Mouse (Mus musculus): ENCODE measurements at regions not wholly inside any gene's neighbourhood (a gene's known extent, or its start where the extent isn't known, plus 50 kb on each side); places are given as distances from the start of the nearest gene placed in this dataset.

- no peak overlapping the region for H3K4me2 ChIP-seq (ENCODE audit: low read length)
- H3K27me3 ChIP-seq (ENCODE audit: insufficient read depth, low read length): no peaks in the 10 kb centered on the region
- no peaks in the 10 kb centered on the region for H3K9me3 ChIP-seq (replicated peaks; ENCODE audit: low read length)
- H3K27ac ChIP-seq: no peak overlapping the region
- H3K9ac ChIP-seq (ENCODE audit: low read depth, low read length): no peak overlapping the region
- no peak overlapping the region for H3K4me3 ChIP-seq (replicated peaks; ENCODE audit: low read depth, low read length)
- 16% methylated on average over 3 of the region's 3 CpGs for WGBS
- DNase-seq (ENCODE audit: low spot score): no peak
- H3K36me3 ChIP-seq (ENCODE audit: insufficient read depth, low read length): no peaks in the 10 kb centered on the region
- no peaks in the 10 kb centered on the region for H3K4me1 ChIP-seq (replicated peaks; ENCODE audit: insufficient read depth, low read length)
- TF ChIP-seq CTCF (IDR thresholded peaks at IDR 0.05; ENCODE audit: low read depth): no peak
- ATAC-seq (replicated peaks; ENCODE audit: low FRiP score, low read depth): no peak
Observed at GRCm38 (mm10) chr10:24357636-24358035, 134.3 kb downstream of the Moxd1 start.

GRCm38 (mm10) chr10:24361424-24361823 lies 138.1 kb downstream of the Moxd1 start:
- no peak overlapping the region for H3K4me2 ChIP-seq (ENCODE audit: low read length)
- H3K27ac ChIP-seq: no peak overlapping the region
- no peaks in the 10 kb centered on the region for H3K27me3 ChIP-seq (ENCODE audit: insufficient read depth, low read length)
- no peak for TF ChIP-seq CTCF (IDR thresholded peaks at IDR 0.05; ENCODE audit: low read depth)
- 77% methylated on average over 3 of the region's 3 CpGs for WGBS
- no peaks in the 10 kb centered on the region for H3K36me3 ChIP-seq (ENCODE audit: insufficient read depth, low read length)
- H3K4me3 ChIP-seq (replicated peaks; ENCODE audit: low read depth, low read length): no peak overlapping the region
- no peaks in the 10 kb centered on the region for H3K4me1 ChIP-seq (replicated peaks; ENCODE audit: insufficient read depth, low read length)
- no peak overlapping the region for H3K9ac ChIP-seq (ENCODE audit: low read depth, low read length)
- no peaks in the 10 kb centered on the region for H3K9me3 ChIP-seq (replicated peaks; ENCODE audit: low read length)
- ATAC-seq (replicated peaks; ENCODE audit: low FRiP score, low read depth): no peak
- DNase-seq (ENCODE audit: low spot score): no peak

- Histone ChIP-seq H3K9ac (ENCODE audit: low read depth, low read length) (no peak overlapping the region), H3K9me3 (replicated peaks; ENCODE audit: low read length) (no peaks in the 10 kb centered on the region), H3K27me3 (ENCODE audit: insufficient read depth, low read length) (no peaks in the 10 kb centered on the region), H3K36me3 (ENCODE audit: insufficient read depth, low read length) (no peaks in the 10 kb centered on the region), H3K4me2 (ENCODE audit: low read length) (no peak overlapping the region), H3K4me3 (replicated peaks; ENCODE audit: low read depth, low read length) (no peak overlapping the region), H3K4me1 (replicated peaks; ENCODE audit: insufficient read depth, low read length) (no peaks in the 10 kb centered on the region), H3K27ac (0 out of 2 replicates have a peak overlapping the region, but pooled peaks have one; percentile 43)
- no peak for DNase-seq (ENCODE audit: low spot score)
- ATAC-seq (replicated peaks; ENCODE audit: low FRiP score, low read depth): no peak
- TF ChIP-seq CTCF (IDR thresholded peaks at IDR 0.05; ENCODE audit: low read depth): no peak
- WGBS: 58% methylated on average over 5 of the region's 5 CpGs
Observed at GRCm38 (mm10) chr10:24365369-24365768, 142.1 kb downstream of the Moxd1 start.

GRCm38 (mm10) chr10:24367010-24367409 lies 143.7 kb downstream of the Moxd1 start:
- TF ChIP-seq CTCF (IDR thresholded peaks at IDR 0.05; ENCODE audit: low read depth): no peak
- no peak overlapping the region for H3K4me3 ChIP-seq (replicated peaks; ENCODE audit: low read depth, low read length)
- DNase-seq (ENCODE audit: low spot score) (peak; percentile 6), ATAC-seq (replicated peaks; ENCODE audit: low FRiP score, low read depth) (no peak)
- H3K27me3 ChIP-seq (ENCODE audit: insufficient read depth, low read length): no peaks in the 10 kb centered on the region
- WGBS: 63% methylated on average over 5 of the region's 5 CpGs
- H3K36me3 ChIP-seq (ENCODE audit: insufficient read depth, low read length): no peaks in the 10 kb centered on the region
- no peak overlapping the region for H3K27ac ChIP-seq
- H3K9ac ChIP-seq (ENCODE audit: low read depth, low read length): no peak overlapping the region
- H3K9me3 ChIP-seq (replicated peaks; ENCODE audit: low read length): no peaks in the 10 kb centered on the region
- no peaks in the 10 kb centered on the region for H3K4me1 ChIP-seq (replicated peaks; ENCODE audit: insufficient read depth, low read length)
- H3K4me2 ChIP-seq (ENCODE audit: low read length): no peak overlapping the region

GRCm38 (mm10) chr10:24373957-24374356 lies 150.6 kb downstream of the Moxd1 start:
- peak overlapping the region; percentile 26; the same call in 1 of the 2 replicates for H3K27ac ChIP-seq
- ATAC-seq (replicated peaks; ENCODE audit: low FRiP score, low read depth): no peak

GRCm38 (mm10) chr10:24379291-24379690 lies 156.0 kb downstream of the Moxd1 start:
- ATAC-seq (replicated peaks; ENCODE audit: low FRiP score, low read depth) (no peak), DNase-seq (ENCODE audit: low spot score) (no peak)
- Histone ChIP-seq H3K9ac (ENCODE audit: low read depth, low read length) (no peak overlapping the region), H3K27me3 (ENCODE audit: insufficient read depth, low read length) (no peaks in the 10 kb centered on the region), H3K27ac (no peak overlapping the region), H3K36me3 (ENCODE audit: insufficient read depth, low read length) (no peaks in the 10 kb centered on the region), H3K4me1 (replicated peaks; ENCODE audit: insufficient read depth, low read length) (no peaks in the 10 kb centered on the region), H3K9me3 (replicated peaks; ENCODE audit: low read length) (no peaks in the 10 kb centered on the region), H3K4me3 (replicated peaks; ENCODE audit: low read depth, low read length) (no peak overlapping the region), H3K4me2 (ENCODE audit: low read length) (no peak overlapping the region)
- TF ChIP-seq CTCF (IDR thresholded peaks at IDR 0.05; ENCODE audit: low read depth): no peak
- WGBS: 57% methylated on average over 5 of the region's 5 CpGs

More at GRCm38 (mm10) chr10:24373957-24374356, 150.6 kb downstream of the Moxd1 start:
- peak; percentile 72 for DNase-seq (ENCODE audit: low spot score)
- no peaks in the 10 kb centered on the region for H3K4me1 ChIP-seq (replicated peaks; ENCODE audit: insufficient read depth, low read length)
- H3K9ac ChIP-seq (ENCODE audit: low read depth, low read length): no peak overlapping the region
- H3K9me3 ChIP-seq (replicated peaks; ENCODE audit: low read length): no peaks in the 10 kb centered on the region
- no peak overlapping the region for H3K4me2 ChIP-seq (ENCODE audit: low read length)
- 25% methylated on average over 6 of the region's 6 CpGs for WGBS
- H3K27me3 ChIP-seq (ENCODE audit: insufficient read depth, low read length): no peaks in the 10 kb centered on the region
- H3K4me3 ChIP-seq (replicated peaks; ENCODE audit: low read depth, low read length): no peak overlapping the region
- no peaks in the 10 kb centered on the region for H3K36me3 ChIP-seq (ENCODE audit: insufficient read depth, low read length)
- TF ChIP-seq CTCF (IDR thresholded peaks at IDR 0.05; ENCODE audit: low read depth): no peak

Measured in kidney, postnatal 0 days (tissue).